Mouse (Mus musculus): ENCODE measurements around the gene Klf6.

Gene Klf6

GRCm38 (mm10) chr13:5864265-5865097 lies 3.2 kb downstream of the Klf6 start:
- no peak for DNase-seq

GRCm38 (mm10) chr13:5865098-5865415 lies 3.8 kb downstream of the Klf6 start:
- DNase-seq, result no peak

- DNase-seq, result no peak
Observed at GRCm38 (mm10) chr13:5866091-5866490, 4.8 kb downstream of the Klf6 start.

GRCm38 (mm10) chr13:5866532-5866931 lies 5.2 kb downstream of the Klf6 start:
- DNase-seq, result no peak

- DNase-seq, result no peak
Observed at GRCm38 (mm10) chr13:5868376-5868775, 7.1 kb downstream of the Klf6 start.

GRCm38 (mm10) chr13:5869433-5869832 lies 8.2 kb downstream of the Klf6 start:
- no peak for DNase-seq

- no peak for DNase-seq
Observed at GRCm38 (mm10) chr13:5869842-5870241, 8.6 kb downstream of the Klf6 start.

- DNase-seq, result no peak
Observed at GRCm38 (mm10) chr13:5870382-5871272, 9.3 kb downstream of the Klf6 start.

GRCm38 (mm10) chr13:5871414-5871813 lies 10.1 kb downstream of the Klf6 start:
- no peak for DNase-seq

- DNase-seq, result no peak
Observed at GRCm38 (mm10) chr13:5873681-5874080, 12.4 kb downstream of the Klf6 start.

GRCm38 (mm10) chr13:5875478-5875877 lies 14.2 kb downstream of the Klf6 start:
- no peak for DNase-seq

GRCm38 (mm10) chr13:5878748-5879147 lies 17.5 kb downstream of the Klf6 start:
- DNase-seq, result no peak

GRCm38 (mm10) chr13:5886810-5887209 lies 25.5 kb downstream of the Klf6 start:
- DNase-seq, result no peak

GRCm38 (mm10) chr13:5888164-5888563 lies 26.9 kb downstream of the Klf6 start:
- DNase-seq, result no peak

GRCm38 (mm10) chr13:5888731-5889130 lies 27.4 kb downstream of the Klf6 start:
- no peak for DNase-seq

GRCm38 (mm10) chr13:5890035-5890434 lies 28.8 kb downstream of the Klf6 start:
- no peak for DNase-seq

- no peak for DNase-seq
Observed at GRCm38 (mm10) chr13:5892684-5893447, 31.6 kb downstream of the Klf6 start.

- no peak for DNase-seq
Observed at GRCm38 (mm10) chr13:5894910-5895309, 33.6 kb downstream of the Klf6 start.

GRCm38 (mm10) chr13:5895851-5896250 lies 34.6 kb downstream of the Klf6 start:
- no peak for DNase-seq

- DNase-seq, result no peak
Observed at GRCm38 (mm10) chr13:5897176-5897959, 36.1 kb downstream of the Klf6 start.

- no peak for DNase-seq
Observed at GRCm38 (mm10) chr13:5899021-5899420, 37.7 kb downstream of the Klf6 start.

GRCm38 (mm10) chr13:5899641-5900040 lies 38.4 kb downstream of the Klf6 start:
- no peak for DNase-seq
